Mouse (Mus musculus): ENCODE data around the gene Limk1.

DNA sequence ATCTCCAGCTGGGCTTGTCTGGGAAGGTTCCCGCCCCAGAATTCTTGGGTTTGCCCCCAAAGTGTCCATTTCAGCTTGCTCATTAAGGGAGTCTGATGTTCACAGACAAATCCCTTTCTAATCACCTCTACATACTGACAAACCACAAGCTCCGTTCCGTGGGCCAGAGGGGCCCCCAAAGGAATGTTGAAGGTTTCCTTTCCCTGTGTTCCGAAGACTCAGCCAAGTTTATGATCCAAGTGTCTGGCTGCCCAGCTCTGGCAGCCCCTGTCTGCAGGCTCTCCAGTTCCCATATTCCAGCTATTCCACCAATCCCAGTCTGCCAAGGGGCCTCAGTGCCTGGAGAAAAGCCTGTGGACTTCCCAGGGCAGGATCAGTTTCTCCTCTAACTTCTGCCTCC lies 31.7 kb upstream of the Limk1 start:
- no peak for TF ChIP-seq CTCF (conservative IDR thresholded peaks at IDR 0.05; ENCODE audit: low read length)
- no peak for TF ChIP-seq NANOG (IDR thresholded peaks at IDR 0.05; ENCODE audit: borderline replicate concordance, low read length)

Measured in E14TG2a.4 (cell line).